Mouse (Mus musculus) embryonic facial prominence, embryonic 14.5 days (tissue): ENCODE measurements around the gene 0610040J01Rik. TPM values are rescaled to one million over a fixed set of nuclear protein-coding genes. Genes with fewer than 3 reads are reported as not detected.
A peak's percentile ranks its signal among the peaks of the same experiment; 100 is the strongest.

Source experiments
- ATAC-seq: fragments of 200-750 bp; cut with Nextera tagmentation; 2 replicates; pipeline ENCODE4 v1.8.0; 2017; ENCODE audit warnings: low read depth, moderate number of reproducible peaks, moderate TSS enrichment
- DNase-seq: peaks from one replicate; pipeline ENCODE4 v3.0.0-alpha.2; 2015; ENCODE audit warnings: low spot score
- H3K27ac ChIP-seq: fragments of 300-500 bp; sonication (generic); replicated peaks from 2 replicates; pipeline ENCODE4 v1.5.1; 2014; ENCODE audit warnings: low read depth, mild to moderate bottlenecking, low read length, moderate library complexity
- H3K27me3 ChIP-seq: fragments of 300-500 bp; sonication (generic); replicated peaks from 2 replicates; pipeline ENCODE4 v1.6.1; 2014; ENCODE audit warnings: low read length; ENCODE audit not compliant: control insufficient read depth, insufficient read depth
- H3K36me3 ChIP-seq: fragments of 300-500 bp; sonication (generic); 2 replicates; pipeline ENCODE4 v1.6.1; 2014; ENCODE audit warnings: low read length, mixed read lengths; ENCODE audit not compliant: control insufficient read depth, insufficient read depth
- H3K4me1 ChIP-seq: fragments of 300-500 bp; sonication (generic); 2 replicates; pipeline ENCODE4 v1.6.1; 2014; ENCODE audit warnings: antibody characterized with exemption, low read length; ENCODE audit not compliant: control insufficient read depth, insufficient read depth
- H3K4me2 ChIP-seq: fragments of 300-500 bp; sonication (generic); 2 replicates; pipeline ENCODE4 v1.6.1; 2014; ENCODE audit warnings: low read depth, mild to moderate bottlenecking, low read length, moderate library complexity, mixed read lengths
- H3K4me3 ChIP-seq: fragments of 300-500 bp; sonication (generic); 2 replicates; pipeline ENCODE4 v1.5.1; 2014; ENCODE audit warnings: low read depth, mild to moderate bottlenecking, low read length
- H3K9ac ChIP-seq: fragments of 300-500 bp; sonication (generic); 2 replicates; pipeline ENCODE4 v1.6.1; 2014; ENCODE audit warnings: low read depth, mild to moderate bottlenecking, low read length, moderate library complexity, mixed read lengths
- H3K9me3 ChIP-seq: fragments of 300-500 bp; sonication (generic); 2 replicates; pipeline ENCODE4 v1.6.1; 2016; ENCODE audit warnings: low read length; ENCODE audit not compliant: control insufficient read depth
- WGBS: fragments of 180-500 bp; shearing (Covaris S2); extraction: QIAGEN DNeasy Blood & Tissue Kit; methylation state at CpG from one replicate; pipeline ENCODE4 v1.1.7; 2014; 5-methylcytosine and 5-hydroxymethylcytosine counted together
- polyA plus RNA-seq: library from polyadenylated mRNA; unstranded; fragments of >200 nt; fragmentation: Nextera tagmentation; extraction: Ambion mirVana; gene quantifications from 2 replicates; pipeline ENCODE4 v1.2.1, GENCODE M21; 2014

The 0610040J01Rik gene
- polyA plus RNA-seq, 1 experiment from 2014 or later: 4.4 TPM

DNA sequence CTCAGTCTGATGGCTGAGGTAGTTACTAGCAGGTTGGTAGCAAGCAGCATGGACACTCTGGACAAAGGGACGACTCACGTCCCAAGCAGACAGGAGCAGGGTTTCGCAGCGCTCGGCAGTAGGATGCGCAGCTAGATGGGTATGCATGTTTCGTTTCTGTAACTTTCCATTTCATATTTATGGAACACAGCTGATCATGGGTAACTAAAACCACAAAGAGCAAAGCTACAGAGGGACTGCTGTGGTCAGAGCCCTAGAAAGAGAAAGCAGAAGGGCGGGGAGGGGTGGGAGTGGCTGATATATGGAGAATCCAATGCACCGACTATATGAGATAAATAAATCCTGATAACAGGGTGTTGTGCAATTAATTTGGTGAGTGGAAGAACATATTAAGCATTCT is 131.1 kb downstream of the 0610040J01Rik start:
- H3K27me3 ChIP-seq: no peaks in the 10 kb centered on the region
- H3K36me3 ChIP-seq: no peaks in the 10 kb centered on the region
- no peaks in the 10 kb centered on the region for H3K9me3 ChIP-seq
- peaks cover 1% of the 10 kb centered on the region; the same call in 1 of the 2 replicates for H3K4me1 ChIP-seq
- H3K4me3 ChIP-seq: no peak overlapping the region
- H3K4me2 ChIP-seq: no peak overlapping the region
- H3K9ac ChIP-seq: no peak overlapping the region
- 90% methylated on average over 9 of the region's 9 CpGs for WGBS
- DNase-seq (no peak), ATAC-seq (no peak)
- H3K27ac ChIP-seq: no peak overlapping the region

DNA sequence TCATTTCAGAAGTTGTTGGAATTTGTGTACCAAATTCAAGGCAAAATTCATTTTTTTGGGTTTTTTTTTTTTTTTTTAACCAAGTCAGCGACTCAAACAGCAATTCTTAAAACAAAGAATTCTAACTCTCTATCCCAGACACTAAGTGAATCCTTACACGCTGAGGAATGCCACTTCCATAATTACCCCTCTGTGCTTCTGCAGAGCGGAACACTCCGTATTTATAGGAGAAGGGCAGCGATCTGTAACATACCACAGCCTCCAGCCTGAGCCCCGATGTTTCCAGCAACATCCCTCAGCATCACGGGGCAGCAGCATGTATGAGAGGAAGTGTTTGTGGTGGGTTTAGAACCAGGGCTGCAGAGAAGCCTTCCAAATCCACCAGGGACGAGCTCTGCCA is 135.4 kb downstream of the 0610040J01Rik start:
- no peak overlapping the region for H3K4me3 ChIP-seq
- 35% methylated on average over 8 of the region's 8 CpGs for WGBS
- no peak overlapping the region for H3K27ac ChIP-seq
- no peak overlapping the region for H3K4me2 ChIP-seq
- DNase-seq (peak; percentile 32), ATAC-seq (no peak)
- no peak overlapping the region for H3K9ac ChIP-seq
- H3K36me3 ChIP-seq: no peaks in the 10 kb centered on the region
- no peaks in the 10 kb centered on the region for H3K9me3 ChIP-seq
- peaks cover 3% of the 10 kb centered on the region; the same call in 1 of the 2 replicates for H3K4me1 ChIP-seq
- no peaks in the 10 kb centered on the region for H3K27me3 ChIP-seq

DNA sequence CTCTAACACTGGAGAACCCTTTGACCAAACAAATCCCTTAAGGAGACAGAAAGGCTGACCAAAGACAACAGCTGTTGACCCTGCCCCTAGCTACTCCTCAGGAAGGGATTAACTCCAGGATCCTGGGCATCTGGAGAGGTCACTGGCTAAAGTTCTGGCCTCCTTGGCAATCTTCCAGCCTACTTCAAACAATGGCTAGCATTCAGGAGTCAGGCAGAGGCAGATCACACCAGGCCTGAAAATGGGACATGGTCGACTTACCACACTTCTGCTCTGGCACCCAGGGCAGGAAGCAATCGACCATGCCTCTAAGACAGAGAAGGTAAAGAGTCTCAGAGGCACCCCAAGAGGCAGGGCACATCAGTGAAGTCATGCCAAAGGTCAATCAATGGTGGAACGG is 137.0 kb downstream of the 0610040J01Rik start:
- peak; percentile 30 for DNase-seq
- Histone ChIP-seq H3K4me3 (no peak overlapping the region), H3K27ac (no peak overlapping the region), H3K4me2 (no peak overlapping the region), H3K27me3 (no peaks in the 10 kb centered on the region), H3K4me1 (peaks cover 3% of the 10 kb centered on the region; the same call in 1 of the 2 replicates), H3K9me3 (no peaks in the 10 kb centered on the region), H3K9ac (no peak overlapping the region), H3K36me3 (no peaks in the 10 kb centered on the region)
- 0 out of 2 replicates have a peak, but pooled peaks have one; percentile 13 for ATAC-seq
- 7% methylated on average over 3 of the region's 3 CpGs for WGBS

Other genes starting within 250 kb of the 0610040J01Rik start
- gene Nwd2, start 163.3 kb upstream of the 0610040J01Rik start, polyA plus RNA-seq: 1.4 and 1.5 TPM in 2 replicates
- gene Rell1, start 156.5 kb downstream of the 0610040J01Rik start, polyA plus RNA-seq: 14.1 and 15.5 TPM in 2 replicates